Mouse (Mus musculus) forebrain, embryonic 10.5 days (tissue): ENCODE results near the gene Majin. TPM values are rescaled to one million over a fixed set of nuclear protein-coding genes. Genes with fewer than 3 reads are reported as not detected.

ENCODE experiments used
- DNase-seq: peaks from one replicate; pipeline ENCODE4 v3.0.0-alpha.2; 2017; ENCODE audit warnings: low spot score; ENCODE audit errors: extremely low spot score
- H3K27ac ChIP-seq: fragments of 300-500 bp; sonication (generic); 2 replicates; pipeline ENCODE4 v1.5.1; 2016; ENCODE audit warnings: mild to moderate bottlenecking
- H3K27me3 ChIP-seq: fragments of 300-500 bp; sonication (generic); 2 replicates; pipeline ENCODE4 v1.6.1; 2016; ENCODE audit warnings: mild to moderate bottlenecking; ENCODE audit not compliant: poor library complexity, severe bottlenecking
- H3K36me3 ChIP-seq: fragments of 300-500 bp; sonication (generic); replicated peaks from 2 replicates; pipeline ENCODE4 v1.6.1; 2016; ENCODE audit warnings: mild to moderate bottlenecking, moderate library complexity
- H3K4me1 ChIP-seq: fragments of 300-500 bp; sonication (generic); 2 replicates; pipeline ENCODE4 v1.6.1; 2016
- H3K4me3 ChIP-seq: fragments of 300-500 bp; sonication (generic); 2 replicates; pipeline ENCODE4 v1.5.1; 2016; ENCODE audit warnings: mild to moderate bottlenecking, moderate library complexity
- H3K9me3 ChIP-seq: fragments of 300-500 bp; sonication (generic); 2 replicates; pipeline ENCODE4 v1.6.1; 2016; ENCODE audit warnings: mild to moderate bottlenecking, moderate library complexity
- WGBS: fragments of 180-500 bp; shearing (Covaris S2); methylation state at CpG from one replicate; pipeline ENCODE4 v1.1.7; 2016; 5-methylcytosine and 5-hydroxymethylcytosine counted together
- polyA plus RNA-seq: library from polyadenylated mRNA; unstranded; fragments of >200 nt; fragmentation: Nextera tagmentation; extraction: Ambion mirVana; gene quantifications from 2 replicates; pipeline ENCODE4 v1.2.1, GENCODE M21; 2016

Gene Majin
- polyA plus RNA-seq, 1 experiment from 2014 or later = not detected

DNA sequence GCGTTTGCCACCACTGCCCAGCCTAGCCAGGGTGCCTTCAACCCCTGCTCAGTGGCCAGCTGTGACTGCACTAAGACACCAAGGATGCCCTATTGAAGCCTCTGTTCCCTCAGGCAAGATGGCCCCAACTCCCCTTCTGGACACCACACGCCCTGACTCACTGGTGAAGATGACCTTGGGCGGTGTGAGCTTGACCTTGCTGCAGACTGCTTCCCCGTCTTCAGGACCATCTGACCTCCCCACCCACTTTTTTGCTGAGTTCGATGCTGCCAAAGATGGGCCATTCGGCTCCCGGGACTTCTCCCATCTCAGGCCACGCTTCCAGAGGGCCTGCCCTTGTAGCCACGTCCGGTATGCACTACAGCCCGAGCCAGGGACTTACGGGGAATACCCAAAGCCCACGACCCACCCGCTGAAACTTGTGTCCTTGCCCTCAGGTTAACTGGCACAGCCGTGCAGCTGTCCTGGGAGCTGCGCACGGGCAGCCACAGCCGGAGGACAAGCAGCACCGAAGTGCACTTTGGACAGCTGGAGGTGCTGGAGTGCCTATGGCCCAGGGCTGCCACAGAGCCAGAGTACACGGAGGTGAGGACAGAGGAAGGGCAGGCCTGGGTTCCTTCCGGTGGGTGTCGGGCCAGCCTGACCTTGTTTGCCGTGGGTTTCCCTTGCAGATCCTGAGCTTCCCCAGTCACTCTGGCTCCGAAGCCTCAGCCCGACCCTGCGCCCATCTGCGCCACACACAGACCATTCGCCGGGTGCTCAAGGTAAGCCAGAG lies 63.5 kb downstream of the Majin start:
- WGBS = 95% methylated on average over 29 of the region's 29 CpGs

DNA sequence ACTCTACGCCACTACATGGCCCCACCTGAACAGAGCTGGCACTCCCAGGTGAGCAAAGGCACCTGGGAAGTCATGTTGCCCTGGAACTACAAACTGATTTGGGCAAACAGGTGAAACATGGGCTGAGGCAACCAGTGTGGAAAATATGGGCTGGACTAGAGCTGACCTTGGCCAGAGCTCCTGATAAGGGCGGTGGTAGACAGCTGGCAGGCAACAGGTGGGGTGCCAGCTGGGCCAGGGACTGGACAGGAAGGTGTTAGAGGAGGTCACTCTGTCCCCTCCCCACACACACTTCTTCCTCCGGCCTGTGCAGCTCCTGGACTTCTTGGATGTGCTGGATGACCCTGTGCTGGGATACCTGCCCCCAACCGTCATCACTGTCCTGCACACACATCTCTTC lies 68.8 kb downstream of the Majin start:
- Histone ChIP-seq H3K4me3 (no peak overlapping the region), H3K4me1 (no peaks in the 10 kb centered on the region), H3K9me3 (no peaks in the 10 kb centered on the region), H3K27ac (no peak overlapping the region), H3K27me3 (no peaks in the 10 kb centered on the region), H3K36me3 (peaks cover 96% of the 10 kb centered on the region)
- no peak for DNase-seq
- WGBS = 94% methylated on average over 4 of the region's 4 CpGs

More for the DNA sequence above, 63.5 kb downstream of the Majin start:
- Histone ChIP-seq H3K27me3 (no peaks in the 10 kb centered on the region), H3K4me1 (peaks cover 3% of the 10 kb centered on the region), H3K36me3 (peaks cover 83% of the 10 kb centered on the region), H3K4me3 (no peak overlapping the region), H3K27ac (no peak overlapping the region), H3K9me3 (no peaks in the 10 kb centered on the region)
- DNase-seq = no peak

DNA sequence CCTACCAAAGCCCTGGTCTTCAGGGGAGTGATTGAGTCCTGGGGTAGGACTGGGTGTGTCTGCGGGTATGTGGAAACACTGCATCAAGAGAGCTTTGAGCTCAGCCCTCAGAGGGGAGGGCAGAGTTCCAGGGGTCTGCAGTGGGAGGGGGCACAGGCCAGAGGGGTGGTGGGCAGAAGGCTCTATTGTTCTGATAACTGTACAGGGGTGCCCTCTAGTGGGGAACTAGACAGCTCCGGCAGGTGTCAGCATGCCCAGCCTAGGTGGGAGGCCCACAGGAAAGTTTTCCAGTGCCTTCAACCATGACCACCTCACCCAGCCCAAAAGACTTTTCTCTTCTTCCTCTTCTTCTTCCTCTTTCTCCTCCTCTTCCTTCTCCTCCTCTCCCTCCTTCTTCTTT lies 76.2 kb downstream of the Majin start:
- WGBS = 63% methylated on average over 2 of the region's 2 CpGs
- Histone ChIP-seq H3K36me3 (peaks cover 68% of the 10 kb centered on the region), H3K4me1 (no peaks in the 10 kb centered on the region), H3K27me3 (no peaks in the 10 kb centered on the region), H3K9me3 (peaks cover 5% of the 10 kb centered on the region; the same call in 1 of the 2 replicates), H3K27ac (no peak overlapping the region), H3K4me3 (no peak overlapping the region)
- DNase-seq = no peak

DNA sequence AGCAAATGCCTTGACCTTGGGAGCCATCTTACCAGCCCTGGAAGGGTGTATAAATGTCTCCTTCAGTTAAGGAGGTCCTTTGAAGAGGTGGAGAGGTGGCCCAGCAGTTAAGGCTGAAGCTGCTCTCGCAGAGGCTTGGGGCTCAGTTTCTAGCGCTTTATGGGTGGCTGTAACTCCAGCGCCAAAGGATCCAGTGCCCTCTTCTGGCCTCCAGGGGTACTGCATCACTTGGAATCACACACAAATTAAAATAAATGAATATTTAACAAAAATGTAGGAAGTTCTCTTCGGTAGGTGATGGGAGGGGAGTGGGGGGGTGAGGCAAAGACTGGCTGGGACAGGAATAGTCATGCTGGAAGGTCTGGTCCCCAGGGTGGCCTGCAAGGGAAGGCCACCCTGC lies 76.8 kb downstream of the Majin start:
- no peak overlapping the region for H3K27ac ChIP-seq
- H3K4me1 ChIP-seq = no peaks in the 10 kb centered on the region
- DNase-seq = no peak
- H3K9me3 ChIP-seq = peaks cover 5% of the 10 kb centered on the region; the same call in 1 of the 2 replicates
- no peaks in the 10 kb centered on the region for H3K27me3 ChIP-seq
- no peak overlapping the region for H3K4me3 ChIP-seq
- WGBS = 85% methylated on average over 4 of the region's 4 CpGs
- H3K36me3 ChIP-seq = peaks cover 63% of the 10 kb centered on the region

DNA sequence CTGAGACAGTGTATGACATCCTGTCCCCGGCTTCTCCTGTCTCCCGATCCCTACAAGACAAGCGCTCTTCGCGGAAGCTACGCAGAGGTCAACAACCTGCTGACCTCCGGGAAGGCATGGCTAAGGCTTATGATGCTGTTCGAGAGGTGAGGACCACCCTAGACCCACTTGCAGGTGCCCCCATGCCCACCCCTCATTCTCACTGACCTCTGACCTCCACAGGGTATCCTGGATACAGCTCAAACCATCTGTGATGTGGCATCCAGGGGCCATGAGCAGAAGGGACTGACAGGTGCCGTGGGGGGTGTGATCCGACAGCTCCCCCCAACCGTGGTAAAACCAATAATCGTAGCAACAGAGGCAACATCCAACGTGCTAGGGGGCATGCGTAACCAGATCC lies 77.2 kb downstream of the Majin start:
- 93% methylated on average over 14 of the region's 14 CpGs for WGBS

DNA sequence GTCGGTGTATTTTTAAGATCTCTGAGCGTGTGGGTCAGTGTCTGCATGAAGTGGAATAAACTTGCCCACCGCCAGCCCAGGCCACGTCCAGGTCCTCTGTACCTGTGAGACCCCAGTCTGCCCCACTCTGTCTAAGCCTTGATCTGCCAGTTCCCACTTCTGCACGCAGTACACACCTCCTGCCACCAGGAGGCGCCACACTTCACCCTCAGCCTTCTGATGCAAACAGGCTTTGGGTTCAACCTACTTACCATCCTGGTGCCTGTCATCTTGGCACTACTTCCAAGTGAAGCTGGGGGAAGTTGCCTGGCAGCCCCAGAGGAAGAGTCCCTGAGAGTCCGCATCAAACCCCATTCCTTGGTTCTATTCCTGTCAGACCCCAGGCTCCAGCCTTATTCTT lies 78.0 kb downstream of the Majin start:
- Histone ChIP-seq H3K36me3 (peaks cover 50% of the 10 kb centered on the region), H3K27ac (no peak overlapping the region), H3K4me3 (no peak overlapping the region), H3K9me3 (peaks cover 5% of the 10 kb centered on the region; the same call in 1 of the 2 replicates), H3K27me3 (no peaks in the 10 kb centered on the region), H3K4me1 (no peaks in the 10 kb centered on the region)
- 55% methylated on average over 7 of the region's 7 CpGs for WGBS
- peak; percentile 69 for DNase-seq

More for the DNA sequence above, 77.2 kb downstream of the Majin start:
- Histone ChIP-seq H3K4me3 (no peak overlapping the region), H3K27me3 (no peaks in the 10 kb centered on the region), H3K27ac (no peak overlapping the region), H3K9me3 (peaks cover 5% of the 10 kb centered on the region; the same call in 1 of the 2 replicates), H3K4me1 (no peaks in the 10 kb centered on the region), H3K36me3 (peaks cover 58% of the 10 kb centered on the region)
- no peak for DNase-seq

DNA sequence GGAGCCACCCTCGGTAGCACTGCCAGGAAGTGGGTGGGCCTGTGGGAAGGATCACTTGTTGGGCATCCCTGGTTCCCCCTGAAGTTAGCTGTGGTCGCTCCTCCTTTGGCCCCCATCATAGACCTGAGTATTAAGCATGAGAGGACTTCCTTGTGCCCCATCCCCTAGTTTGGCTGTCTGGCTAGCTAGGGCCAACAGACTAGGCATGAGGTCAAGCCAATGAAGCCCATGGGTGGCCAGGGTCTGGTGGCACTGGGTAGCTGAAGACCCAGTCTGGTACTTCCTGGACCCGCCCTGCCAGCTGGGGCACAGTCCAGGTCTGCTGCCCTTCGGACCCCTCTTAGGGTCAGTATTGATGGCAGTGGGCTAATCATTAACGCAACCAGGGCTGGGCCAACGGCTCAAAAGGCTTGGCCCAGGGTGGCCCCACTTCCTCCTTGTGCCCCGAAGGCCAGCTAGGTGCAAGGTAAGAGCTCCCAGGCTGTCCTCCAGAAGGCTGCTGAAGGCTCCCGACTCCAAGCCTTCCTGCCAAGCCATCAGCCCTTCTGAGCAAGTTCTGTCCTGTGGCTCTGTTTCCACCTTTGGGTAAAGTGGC lies 78.7 kb downstream of the Majin start:
- WGBS = 94% methylated on average over 8 of the region's 8 CpGs
- H3K4me3 ChIP-seq = no peak overlapping the region
- DNase-seq = no peak
- peaks cover 43% of the 10 kb centered on the region for H3K36me3 ChIP-seq
- H3K9me3 ChIP-seq = peaks cover 5% of the 10 kb centered on the region; the same call in 1 of the 2 replicates
- 0 out of 2 replicates have a peak, but pooled peaks cover under 1% of the 10 kb centered on the region for H3K4me1 ChIP-seq
- no peak overlapping the region for H3K27ac ChIP-seq
- H3K27me3 ChIP-seq = no peaks in the 10 kb centered on the region

DNA sequence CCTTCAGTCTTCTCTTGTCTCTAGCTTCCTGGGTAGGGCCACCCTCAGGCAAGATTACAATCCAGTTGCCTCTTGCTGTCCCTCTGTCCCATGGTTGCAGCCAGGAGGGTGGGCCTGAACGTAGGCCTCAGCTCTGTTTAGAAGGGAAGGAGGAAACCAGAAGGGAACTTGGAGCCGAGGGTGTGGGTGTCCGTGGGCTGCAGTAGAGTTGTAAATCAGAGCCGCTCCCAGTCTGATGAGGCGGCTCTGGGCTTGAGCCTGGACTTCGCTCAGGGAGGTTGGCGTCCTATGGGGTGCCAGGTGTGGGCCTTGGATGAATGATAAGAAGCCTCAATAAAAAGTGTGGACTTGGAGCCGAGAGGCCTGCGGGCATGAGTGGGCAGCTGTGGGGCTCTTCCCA lies 80.0 kb downstream of the Majin start:
- no peaks in the 10 kb centered on the region for H3K27me3 ChIP-seq
- peaks cover 30% of the 10 kb centered on the region for H3K36me3 ChIP-seq
- peaks cover 5% of the 10 kb centered on the region; the same call in 1 of the 2 replicates for H3K9me3 ChIP-seq
- WGBS = 81% methylated on average over 9 of the region's 9 CpGs
- H3K4me1 ChIP-seq = 0 out of 2 replicates have a peak, but pooled peaks cover 4% of the 10 kb centered on the region
- no peak for DNase-seq
- no peak overlapping the region for H3K4me3 ChIP-seq
- no peak overlapping the region for H3K27ac ChIP-seq

DNA sequence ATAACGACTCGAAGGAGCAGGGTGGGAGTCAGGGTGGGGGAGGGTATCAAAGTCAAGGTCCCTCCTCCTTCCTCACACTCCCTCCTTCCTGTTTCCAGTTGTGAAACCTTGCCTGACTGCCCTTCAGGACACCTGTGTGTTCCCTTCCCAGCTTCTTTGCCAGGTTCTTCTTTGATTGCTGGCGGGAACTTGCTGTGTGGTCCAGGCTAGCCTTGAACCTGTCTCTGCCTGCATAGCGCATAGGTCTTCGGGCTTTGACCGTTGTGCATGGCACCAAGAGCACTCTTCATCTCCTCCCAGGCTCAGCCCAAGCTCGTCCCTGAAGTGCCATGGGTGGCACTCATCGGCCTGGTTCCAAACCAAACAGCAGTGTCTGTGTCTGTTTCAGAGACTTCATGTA lies 80.8 kb downstream of the Majin start:
- Histone ChIP-seq H3K36me3 (peaks cover 25% of the 10 kb centered on the region), H3K27ac (no peak overlapping the region), H3K4me3 (no peak overlapping the region), H3K4me1 (0 out of 2 replicates have a peak, but pooled peaks cover 4% of the 10 kb centered on the region), H3K9me3 (peaks cover 5% of the 10 kb centered on the region; the same call in 1 of the 2 replicates), H3K27me3 (no peaks in the 10 kb centered on the region)
- DNase-seq = no peak
- WGBS = 93% methylated on average over 8 of the region's 8 CpGs

DNA sequence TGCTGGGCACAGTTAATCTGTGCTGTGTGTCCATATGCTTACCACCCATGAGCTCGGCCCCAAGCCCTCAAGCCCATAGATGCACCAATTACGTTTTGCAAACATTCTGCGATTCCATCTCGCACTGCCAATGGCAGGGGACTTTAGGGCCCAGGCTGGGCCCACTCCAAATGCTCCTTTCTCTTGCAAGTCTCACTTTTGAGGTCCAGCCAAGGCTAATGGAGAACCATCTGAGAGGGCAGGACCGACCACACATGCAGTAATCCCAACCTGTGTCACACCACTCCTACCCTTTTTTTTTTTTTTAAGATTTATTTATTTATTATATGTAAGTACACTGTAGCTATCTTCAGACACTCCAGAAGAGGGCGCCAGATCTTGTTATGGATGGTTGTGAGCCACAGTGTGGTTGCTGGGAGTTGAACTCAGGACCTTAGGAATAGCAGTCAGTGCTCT lies 81.6 kb downstream of the Majin start:
- no peak overlapping the region for H3K27ac ChIP-seq
- no peaks in the 10 kb centered on the region for H3K27me3 ChIP-seq
- peaks cover 4% of the 10 kb centered on the region; the same call in 1 of the 2 replicates for H3K9me3 ChIP-seq
- no peak overlapping the region for H3K4me3 ChIP-seq
- peaks cover 17% of the 10 kb centered on the region for H3K36me3 ChIP-seq
- WGBS = 69% methylated on average over 6 of the region's 6 CpGs
- peaks cover 5% of the 10 kb centered on the region for H3K4me1 ChIP-seq
- DNase-seq = no peak

DNA sequence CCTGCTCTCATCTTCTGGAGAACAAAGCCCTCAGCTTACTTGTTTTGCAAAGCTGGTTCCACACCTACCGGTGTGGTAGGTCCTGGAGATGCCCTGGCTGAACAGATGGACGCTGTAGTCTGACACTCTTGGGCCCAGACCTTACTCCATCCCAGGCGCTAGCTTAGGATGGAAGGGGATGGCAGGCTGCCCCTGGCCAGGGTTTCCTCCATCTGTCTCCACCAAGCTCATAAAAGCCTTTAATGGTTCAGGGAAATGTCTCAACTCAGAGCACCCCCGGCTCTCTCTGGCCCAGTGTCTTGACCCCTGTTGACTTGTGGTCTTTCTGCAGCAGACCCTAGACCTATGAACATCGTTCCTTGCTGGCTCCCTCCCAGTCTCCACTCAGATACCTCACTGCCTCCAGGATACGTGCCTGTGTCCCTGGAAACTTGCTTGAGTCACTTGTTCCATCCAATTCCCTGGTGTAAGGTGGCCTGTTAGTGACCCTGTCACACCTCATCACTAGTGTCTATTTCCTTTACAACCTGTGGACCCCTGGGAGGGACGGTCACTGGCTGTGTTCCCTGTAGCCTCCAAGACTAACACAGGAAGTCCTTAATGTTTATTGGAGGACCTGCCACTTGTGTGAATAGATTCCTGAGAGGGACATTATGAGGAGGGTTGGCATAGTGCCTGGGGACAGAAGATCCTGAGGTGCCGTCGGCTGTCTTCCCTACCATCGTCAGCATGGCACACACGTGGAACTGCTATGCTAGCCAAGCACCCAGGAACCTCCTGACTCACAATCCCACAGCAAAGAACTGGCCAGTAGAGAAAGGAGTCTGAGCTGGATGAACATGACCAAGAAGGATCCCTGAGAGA lies 83.3 kb downstream of the Majin start:
- Histone ChIP-seq H3K4me1 (peaks cover 10% of the 10 kb centered on the region), H3K27ac (no peak overlapping the region), H3K27me3 (no peaks in the 10 kb centered on the region), H3K4me3 (no peak overlapping the region), H3K36me3 (no peaks in the 10 kb centered on the region), H3K9me3 (no peaks in the 10 kb centered on the region)
- WGBS = 78% methylated on average over 11 of the region's 11 CpGs
- no peak for DNase-seq

DNA sequence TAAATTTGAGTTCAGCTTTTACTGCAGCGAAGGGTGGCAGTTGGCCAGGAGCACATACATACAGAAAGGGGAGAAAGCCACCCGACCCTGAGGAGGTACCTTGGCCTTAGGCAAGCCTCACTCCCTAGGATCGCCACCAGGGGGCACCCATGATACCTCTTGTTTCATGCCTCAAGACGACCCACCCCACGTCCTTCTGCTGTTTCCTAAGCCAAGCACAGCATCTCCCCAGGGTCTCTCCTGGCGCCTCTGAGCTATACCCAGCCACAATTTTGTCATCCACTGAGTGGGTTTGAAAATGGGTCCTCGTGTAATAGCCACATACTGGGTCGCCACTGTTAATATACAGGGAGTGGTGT lies 84.0 kb downstream of the Majin start:
- no peak overlapping the region for H3K4me3 ChIP-seq

More for the DNA sequence above, 84.0 kb downstream of the Majin start:
- Histone ChIP-seq H3K36me3 (no peaks in the 10 kb centered on the region), H3K4me1 (peaks cover 10% of the 10 kb centered on the region), H3K27me3 (no peaks in the 10 kb centered on the region), H3K27ac (no peak overlapping the region), H3K9me3 (no peaks in the 10 kb centered on the region)
- DNase-seq = peak; percentile 85
- WGBS = 20% methylated on average over 8 of the region's 8 CpGs
